Mouse (Mus musculus): Measurements from ENCODE around the gene Them5. TPM values are rescaled to one million over a fixed set of nuclear protein-coding genes. Genes with fewer than 3 reads are reported as not detected.

The Them5 gene
- total and polyA plus RNA-seq, 3 experiments = not detected

GRCm38 (mm10) chr3:94373597-94374011, 31.7 kb downstream of the Them5 start:
- peaks cover 19 to 59% of the 10 kb centered on the region in 2 experiments for H3K4me1 ChIP-seq (ENCODE audit: control insufficient read depth in 1 of 2, insufficient read depth in 2 of 2)
- H3K27ac ChIP-seq (ENCODE audit: insufficient read depth, low read depth) = no peak overlapping the region
- no peaks in the 10 kb centered on the region for H3K27me3 ChIP-seq (replicated peaks)
- H3K9ac ChIP-seq (ENCODE audit: insufficient read depth, low read depth) = no peak overlapping the region
- DNase-seq (ENCODE audit: extremely low read depth) = no peak
- H3K9me3 ChIP-seq (replicated peaks; ENCODE audit: low read length) = no peaks in the 10 kb centered on the region
- dilution Hi-C loops (cut with MboI; ENCODE audit: extremely low pct_ligation_motif_present, extremely low pct_unique_long_range_greater_than_20kb, low sequenced_read_pairs) = no loop called here
- in situ Hi-C loops (cut with MboI; ENCODE audit: low pct_ligation_motif_present, low pct_unique_long_range_greater_than_20kb, low sequenced_read_pairs) = no loop called here
- no peak overlapping the region for H3K4me2 ChIP-seq (ENCODE audit: insufficient read depth, low read depth, poor library complexity, severe bottlenecking)
- H3K36me3 ChIP-seq (replicated peaks in 1 of 2; ENCODE audit: control insufficient read depth in 1 of 2, insufficient read depth in 1 of 2, low read length in 1 of 2) = no peaks in the 10 kb centered on the region
- TF ChIP-seq ZNF384 (IDR thresholded peaks at IDR 0.05; ENCODE audit: low read depth, low read length) (no peak), TCF12 (IDR thresholded peaks at IDR 0.05; ENCODE audit: low read depth, low read length) (no peak), RCOR1 (conservative IDR thresholded peaks at IDR 0.05; ENCODE audit: low read depth, low read length) (no peak), BHLHE40 (IDR thresholded peaks at IDR 0.05; ENCODE audit: low read depth, low read length) (no peak), JUN (IDR thresholded peaks at IDR 0.05; ENCODE audit: insufficient read depth, low read depth, low read length) (no peak), JUND (conservative IDR thresholded peaks at IDR 0.05; ENCODE audit: low read depth, low read length) (no peak), SMC3 (IDR thresholded peaks at IDR 0.05; ENCODE audit: low read depth, low read length) (no peak), RAD21 (IDR thresholded peaks at IDR 0.05; ENCODE audit: low read depth, low read length) (no peak), SIN3A (IDR thresholded peaks at IDR 0.05; ENCODE audit: low read length) (no peak), EP300 (IDR thresholded peaks at IDR 0.05; ENCODE audit: low read length) (no peak)
- H3K79me2 ChIP-seq (replicated peaks; ENCODE audit: control insufficient read depth, extremely low read depth, insufficient read depth, poor library complexity, severe bottlenecking) = no peaks in the 10 kb centered on the region
- H3K4me3 ChIP-seq (replicated peaks in 1 of 3; ENCODE audit: low read depth in 2 of 3, low read length in 2 of 3, poor library complexity in 1 of 3) = no peak overlapping the region

- no peaks in the 10 kb centered on the region for H3K36me3 ChIP-seq (replicated peaks in 1 of 2; ENCODE audit: control insufficient read depth in 1 of 2, insufficient read depth in 1 of 2, low read length in 1 of 2)
- no peak for DNase-seq (ENCODE audit: extremely low read depth)
- no peak overlapping the region for H3K27ac ChIP-seq (ENCODE audit: insufficient read depth, low read depth)
- H3K4me1 ChIP-seq (ENCODE audit: control insufficient read depth in 1 of 2, insufficient read depth in 2 of 2) = peaks cover 24 to 69% of the 10 kb centered on the region in 2 experiments
- no peak overlapping the region for H3K4me2 ChIP-seq (ENCODE audit: insufficient read depth, low read depth, poor library complexity, severe bottlenecking)
- no peaks in the 10 kb centered on the region for H3K79me2 ChIP-seq (replicated peaks; ENCODE audit: control insufficient read depth, extremely low read depth, insufficient read depth, poor library complexity, severe bottlenecking)
- no peak overlapping the region for H3K9ac ChIP-seq (ENCODE audit: insufficient read depth, low read depth)
- H3K4me3 ChIP-seq (replicated peaks in 1 of 3; ENCODE audit: low read depth in 2 of 3, low read length in 2 of 3, poor library complexity in 1 of 3) = no peak overlapping the region
- in situ Hi-C loops (cut with MboI; ENCODE audit: low pct_ligation_motif_present, low pct_unique_long_range_greater_than_20kb, low sequenced_read_pairs) = loop anchor here (5.0 kb wide), 1 partner anchor 53 kb away; no protein-coding TSS in a partner anchor
- H3K27me3 ChIP-seq (replicated peaks) = no peaks in the 10 kb centered on the region
- TF ChIP-seq MXI1 (IDR thresholded peaks at IDR 0.05; ENCODE audit: low read depth, low read length) (no peak), E2F4 (IDR thresholded peaks at IDR 0.05; ENCODE audit: insufficient replicate concordance, low read depth, low read length) (no peak), ZNF384 (IDR thresholded peaks at IDR 0.05; ENCODE audit: low read depth, low read length) (no peak), TCF12 (IDR thresholded peaks at IDR 0.05; ENCODE audit: low read depth, low read length) (no peak), PAX5 (IDR thresholded peaks at IDR 0.05; ENCODE audit: low read length) (no peak), BHLHE40 (IDR thresholded peaks at IDR 0.05; ENCODE audit: low read depth, low read length) (no peak), CHD2 (IDR thresholded peaks at IDR 0.05; ENCODE audit: low read length) (no peak), CTCF (conservative IDR thresholded peaks at IDR 0.05 in 1 of 2, IDR thresholded peaks at IDR 0.05 in 1 of 2; ENCODE audit: low read depth in 2 of 2, low read length in 2 of 2) (no peak), ETS1 (conservative IDR thresholded peaks at IDR 0.05; ENCODE audit: low read depth, low read length) (no peak), RCOR1 (conservative IDR thresholded peaks at IDR 0.05; ENCODE audit: low read depth, low read length) (no peak), JUN (IDR thresholded peaks at IDR 0.05; ENCODE audit: insufficient read depth, low read depth, low read length) (no peak), ZMIZ1 (IDR thresholded peaks at IDR 0.05; ENCODE audit: low read depth, low read length) (no peak), IRF4 (IDR thresholded peaks at IDR 0.05; ENCODE audit: low read depth, low read length) (no peak), MAFK (IDR thresholded peaks at IDR 0.05; ENCODE audit: insufficient replicate concordance, low read length) (no peak), ELF1 (IDR thresholded peaks at IDR 0.05; ENCODE audit: low read depth, low read length) (no peak), UBTF (IDR thresholded peaks at IDR 0.05; ENCODE audit: low read depth, low read length) (no peak), USF1 (IDR thresholded peaks at IDR 0.05; ENCODE audit: low read depth, low read length) (no peak), CHD1 (IDR thresholded peaks at IDR 0.05; ENCODE audit: low read depth, low read length) (no peak)
- no peaks in the 10 kb centered on the region for H3K9me3 ChIP-seq (replicated peaks; ENCODE audit: low read length)
- dilution Hi-C loops (cut with MboI; ENCODE audit: extremely low pct_ligation_motif_present, extremely low pct_unique_long_range_greater_than_20kb, low sequenced_read_pairs) = no loop called here
These were observed 32.7 kb downstream of the Them5 start for GRCm38 (mm10) chr3:94374636-94375035.
